ENCODE assay signal across 15 mouse cellular contexts in the genomic region with DNA sequence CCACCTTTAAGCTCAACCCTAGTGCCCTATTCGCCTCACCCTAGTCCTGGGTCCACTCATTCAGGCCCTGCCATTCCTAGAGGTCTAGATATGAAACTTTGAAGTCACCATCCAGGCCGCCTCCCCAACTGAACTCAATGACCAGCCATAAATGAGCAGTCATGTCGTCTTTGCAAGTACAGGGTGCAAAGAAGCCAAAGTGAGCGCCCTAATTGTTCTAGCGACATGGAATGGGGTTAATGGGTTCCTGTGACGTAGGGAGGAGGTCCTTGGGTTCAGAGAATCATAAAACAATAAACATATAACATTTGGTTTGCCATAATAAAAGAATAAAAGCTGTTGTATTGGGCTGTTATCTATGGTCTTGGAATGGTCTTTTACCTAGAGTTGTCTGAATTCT. TPM values are rescaled to one million over a fixed set of nuclear protein-coding genes. Genes with fewer than 3 reads are reported as not detected.
"Had no signal": no experiment of that assay in that cellular context is flagged by ENCODE, and none has a peak within 500 bp of the region (broad histone marks: within the 10 kb centered on the region; RNA-seq: fewer than 3 reads in every experiment).

No protein-coding gene starts in this region.

- H3K27ac ChIP-seq: lung, embryonic 15.5 days; macrophage; midbrain, embryonic 13.5 days; neural tube, embryonic 13.5 days; neural tube, embryonic 15.5 days had no signal

- H3K27me3 ChIP-seq: lung, embryonic 15.5 days; midbrain, embryonic 13.5 days; neural tube, embryonic 13.5 days; neural tube, embryonic 15.5 days had no signal

- H3K4me1 ChIP-seq: lung, embryonic 15.5 days; midbrain, embryonic 13.5 days; neural tube, embryonic 13.5 days; neural tube, embryonic 15.5 days had no signal

- H3K9me3 ChIP-seq: lung, embryonic 15.5 days; megakaryocyte, embryonic 14.5 days; midbrain, embryonic 13.5 days; neural tube, embryonic 13.5 days; neural tube, embryonic 15.5 days had no signal

- H3K4me2 ChIP-seq: lung, embryonic 15.5 days; midbrain, embryonic 11.5 days; midbrain, embryonic 13.5 days; neural tube, embryonic 13.5 days; neural tube, embryonic 15.5 days had no signal

- ATAC-seq: lung, postnatal 0 days; midbrain, embryonic 13.5 days; midbrain, embryonic 16.5 days had no signal

- DNase-seq: lung, adult 2 months; right cerebral cortex, postnatal 25 days; spleen, adult 18-20 months; thymus, adult 18-20 months; thymus, postnatal 25 days had no signal

- H3K4me3 ChIP-seq: lung, embryonic 15.5 days; megakaryocyte, embryonic 14.5 days; midbrain, embryonic 13.5 days; myocyte; neural tube, embryonic 13.5 days; neural tube, embryonic 15.5 days had no signal

- H3K36me3 ChIP-seq: lung, embryonic 15.5 days; midbrain, embryonic 13.5 days; neural tube, embryonic 13.5 days; neural tube, embryonic 15.5 days had no signal

- H3K9ac ChIP-seq: lung, embryonic 15.5 days; midbrain, embryonic 13.5 days; neural tube, embryonic 13.5 days; neural tube, embryonic 15.5 days had no signal

RNA-seq across cellular contexts. Expression of a gene that starts 47.9 kb away (rescaled TPM):
- polyA plus RNA-seq: lung, adult 2 months; lung, embryonic 15.5 days; lung, postnatal 0 days; macrophage; myocyte had no signal
